Mouse (Mus musculus) heart, embryonic 11.5 days (tissue): ENCODE measurements at regions not wholly inside any gene's neighbourhood (a gene's known extent, or its start where the extent isn't known, plus 50 kb on each side); places are given as distances from the start of the nearest gene placed in this dataset.
A peak's percentile ranks its signal among the peaks of the same experiment; 100 is the strongest.

Experiments
- ATAC-seq: fragments of 200-750 bp; cut with Nextera tagmentation; replicated peaks from 2 replicates; pipeline ENCODE4 v1.8.0; 2017; ENCODE audit warnings: moderate library complexity; ENCODE audit not compliant: insufficient number of reproducible peaks, low FRiP score, low TSS enrichment
- H3K27ac ChIP-seq: fragments of 300-500 bp; sonication (generic); 2 replicates; pipeline ENCODE4 v1.5.1; 2014; ENCODE audit warnings: mild to moderate bottlenecking, low read depth, low read length
- H3K27me3 ChIP-seq: fragments of 300-500 bp; sonication (generic); 2 replicates; pipeline ENCODE4 v1.6.1; 2014; ENCODE audit warnings: mild to moderate bottlenecking, low read length, mixed read lengths; ENCODE audit not compliant: control insufficient read depth, insufficient read depth
- H3K36me3 ChIP-seq: fragments of 300-500 bp; sonication (generic); 2 replicates; pipeline ENCODE4 v1.6.1; 2014; ENCODE audit warnings: mild to moderate bottlenecking, low read length, moderate library complexity, mixed read lengths; ENCODE audit not compliant: control insufficient read depth, insufficient read depth
- H3K4me1 ChIP-seq: fragments of 300-500 bp; sonication (generic); 2 replicates; pipeline ENCODE4 v1.6.1; 2014; ENCODE audit warnings: low read length; ENCODE audit not compliant: control insufficient read depth, insufficient read depth
- H3K4me2 ChIP-seq: fragments of 300-500 bp; sonication (generic); 2 replicates; pipeline ENCODE4 v1.6.1; 2014; ENCODE audit warnings: mild to moderate bottlenecking, moderate library complexity
- H3K4me3 ChIP-seq: fragments of 300-500 bp; sonication (generic); 2 replicates; pipeline ENCODE4 v1.5.1; 2014; ENCODE audit warnings: low read depth, low read length
- H3K9ac ChIP-seq: fragments of 300-500 bp; sonication (generic); 2 replicates; pipeline ENCODE4 v1.6.1; 2014; ENCODE audit warnings: mild to moderate bottlenecking, low read depth, low read length, moderate library complexity
- H3K9me3 ChIP-seq: fragments of 300-500 bp; sonication (generic); replicated peaks from 2 replicates; pipeline ENCODE4 v1.6.1; 2016; ENCODE audit warnings: low read length; ENCODE audit not compliant: control insufficient read depth
- WGBS: fragments of 180-500 bp; shearing (Covaris S2); extraction: QIAGEN DNeasy Blood & Tissue Kit; methylation state at CpG from one replicate; pipeline ENCODE4 v1.1.7; 2014; ENCODE audit not compliant: insufficient replicate concordance; 5-methylcytosine and 5-hydroxymethylcytosine counted together

DNA sequence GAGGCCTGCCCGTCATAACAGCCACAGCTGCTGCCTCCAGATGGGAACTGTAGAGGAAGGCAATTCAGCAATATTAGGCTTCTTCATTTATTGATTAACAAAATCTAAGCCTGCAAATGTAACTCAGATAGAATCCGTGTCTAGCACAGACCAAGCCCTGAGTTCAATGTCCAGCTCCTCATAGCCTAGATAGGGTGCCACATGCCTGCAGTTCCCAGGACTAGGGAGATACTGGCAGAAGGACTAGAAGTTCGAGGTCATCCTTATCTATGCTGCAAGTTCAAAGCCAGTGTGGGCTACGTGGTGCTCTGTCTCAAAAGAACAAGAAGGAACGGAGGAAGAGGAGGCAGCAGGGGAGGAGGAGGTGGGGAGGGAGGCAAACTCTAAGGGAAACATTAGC, 121.2 kb upstream of the Pkdcc start:
- ATAC-seq = no peak
- 61% methylated on average over 5 of the region's 5 CpGs for WGBS
- H3K9ac ChIP-seq = no peak overlapping the region
- H3K36me3 ChIP-seq = no peaks in the 10 kb centered on the region
- no peak overlapping the region for H3K4me3 ChIP-seq
- H3K9me3 ChIP-seq = no peaks in the 10 kb centered on the region
- H3K4me2 ChIP-seq = no peak overlapping the region
- peaks cover 7% of the 10 kb centered on the region; the same call in 1 of the 2 replicates for H3K4me1 ChIP-seq
- H3K27ac ChIP-seq = no peak overlapping the region
- H3K27me3 ChIP-seq = no peaks in the 10 kb centered on the region

DNA sequence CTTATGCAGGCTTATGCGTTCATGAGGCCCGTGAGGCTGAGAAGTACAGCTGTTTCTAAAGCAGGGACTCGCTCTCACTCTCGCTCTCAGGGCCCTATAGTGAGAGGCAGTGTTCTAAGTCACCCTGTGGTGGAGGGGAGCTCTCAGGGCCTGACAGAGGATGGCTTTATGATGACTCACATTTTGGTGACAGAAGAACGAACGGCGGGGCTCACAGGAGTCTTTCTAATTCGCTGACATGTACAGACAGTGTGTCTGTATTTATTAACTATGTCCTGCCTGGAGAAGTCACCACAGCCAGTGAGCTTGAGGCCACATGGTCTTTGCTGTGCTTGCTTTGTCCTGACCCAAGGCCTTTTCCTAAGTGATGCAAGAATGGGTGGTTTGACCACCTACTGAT, 118.6 kb upstream of the Pkdcc start:
- H3K4me1 ChIP-seq = peaks cover 7% of the 10 kb centered on the region; the same call in 1 of the 2 replicates
- 44% methylated on average over 8 of the region's 8 CpGs for WGBS
- H3K27ac ChIP-seq = peak overlapping the region; percentile 7; the same call in 1 of the 2 replicates

DNA sequence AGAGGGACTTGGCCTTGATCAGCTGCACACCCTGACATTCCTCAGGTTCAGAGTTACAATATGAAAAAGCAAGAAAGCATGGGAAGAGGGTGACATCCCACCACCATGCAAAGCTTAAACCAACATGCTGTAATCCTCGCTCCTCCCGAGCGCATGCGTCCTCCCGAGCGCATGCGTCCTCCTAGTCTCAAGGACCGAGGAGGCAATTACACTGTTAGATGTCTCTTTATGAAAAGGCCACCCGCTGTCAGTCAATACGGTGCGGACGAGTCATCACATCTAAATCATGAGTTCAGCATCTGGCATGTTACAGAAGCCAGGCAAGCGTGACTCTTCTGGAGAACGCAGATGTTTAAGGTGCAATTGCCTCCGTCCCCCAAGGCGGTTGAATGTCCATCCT, 117.1 kb upstream of the Pkdcc start:
- no peaks in the 10 kb centered on the region for H3K9me3 ChIP-seq
- H3K4me2 ChIP-seq = no peak overlapping the region
- peaks cover 4% of the 10 kb centered on the region; the same call in 1 of the 2 replicates for H3K4me1 ChIP-seq
- no peak overlapping the region for H3K9ac ChIP-seq
- H3K27ac ChIP-seq = no peak overlapping the region
- no peaks in the 10 kb centered on the region for H3K27me3 ChIP-seq
- no peaks in the 10 kb centered on the region for H3K36me3 ChIP-seq
- no peak overlapping the region for H3K4me3 ChIP-seq
- 88% methylated on average over 16 of the region's 16 CpGs for WGBS
- ATAC-seq = no peak

More for the DNA sequence above, 118.6 kb upstream of the Pkdcc start:
- H3K36me3 ChIP-seq = no peaks in the 10 kb centered on the region
- no peak overlapping the region for H3K9ac ChIP-seq
- H3K4me2 ChIP-seq = no peak overlapping the region
- H3K4me3 ChIP-seq = no peak overlapping the region
- no peaks in the 10 kb centered on the region for H3K9me3 ChIP-seq
- ATAC-seq = no peak
- H3K27me3 ChIP-seq = no peaks in the 10 kb centered on the region

DNA sequence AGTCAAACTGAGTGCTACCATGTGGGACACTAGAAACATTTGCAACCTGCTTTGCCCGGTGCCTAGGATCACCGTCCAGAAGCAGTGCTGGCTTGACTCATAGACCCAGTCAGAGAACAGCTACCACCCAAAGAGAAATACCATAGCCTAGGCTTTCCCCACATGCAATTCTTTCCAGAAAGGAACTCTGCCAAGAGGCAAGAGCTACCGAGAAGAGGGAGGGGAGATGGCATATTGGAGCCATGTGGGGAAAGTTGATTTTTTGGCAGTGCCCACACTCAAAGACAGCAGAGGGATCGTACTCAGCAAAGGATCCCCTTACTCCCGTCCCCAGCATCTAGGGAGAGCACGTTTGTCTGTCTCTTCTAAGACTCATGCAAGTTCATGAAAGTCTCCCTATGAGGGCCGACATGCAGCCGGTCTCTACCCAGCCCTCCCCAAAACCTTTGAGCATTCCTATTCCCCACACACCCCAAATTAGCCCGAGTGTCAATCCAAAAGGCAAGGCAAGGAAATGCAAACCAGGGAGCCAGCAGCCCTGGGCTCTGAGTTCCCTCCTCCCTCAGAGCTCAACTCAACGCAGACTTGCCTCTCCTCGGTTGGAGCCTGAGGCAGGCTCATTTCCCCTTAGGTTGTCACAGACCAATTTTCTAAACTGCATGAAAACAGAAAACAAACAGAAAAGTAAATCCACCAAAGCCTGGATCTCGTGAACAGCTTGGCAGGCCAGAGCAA, 116.2 kb upstream of the Pkdcc start:
- WGBS = 68% methylated on average over 12 of the region's 12 CpGs
- H3K4me2 ChIP-seq = no peak overlapping the region
- H3K27ac ChIP-seq = no peak overlapping the region
- H3K4me3 ChIP-seq = no peak overlapping the region
- H3K27me3 ChIP-seq = no peaks in the 10 kb centered on the region
- no peaks in the 10 kb centered on the region for H3K36me3 ChIP-seq
- no peaks in the 10 kb centered on the region for H3K9me3 ChIP-seq
- no peak for ATAC-seq
- H3K4me1 ChIP-seq = peaks cover 4% of the 10 kb centered on the region; the same call in 1 of the 2 replicates
- no peak overlapping the region for H3K9ac ChIP-seq

DNA sequence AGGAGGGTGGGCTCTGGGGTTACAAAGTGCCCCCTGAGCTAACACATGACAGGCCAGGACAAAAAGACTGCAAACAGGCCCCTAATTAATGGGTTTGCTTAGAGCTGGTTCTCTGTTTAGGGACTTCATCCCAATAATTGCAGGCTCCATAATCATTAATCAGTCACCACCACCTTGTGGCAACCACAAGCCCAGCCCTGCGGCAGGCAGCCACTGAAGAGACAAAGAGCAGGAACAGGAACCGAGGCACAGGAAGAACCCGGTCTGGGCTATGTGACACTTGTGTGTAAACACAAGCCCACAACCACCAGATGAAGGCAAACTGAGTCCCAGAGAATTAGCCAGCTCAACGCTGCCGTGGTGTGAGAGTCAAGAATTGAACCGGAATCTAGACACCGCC, 114.1 kb upstream of the Pkdcc start:
- Histone ChIP-seq H3K27me3 (no peaks in the 10 kb centered on the region), H3K4me2 (no peak overlapping the region), H3K4me1 (no peaks in the 10 kb centered on the region), H3K36me3 (no peaks in the 10 kb centered on the region), H3K9ac (no peak overlapping the region), H3K27ac (no peak overlapping the region), H3K4me3 (no peak overlapping the region), H3K9me3 (no peaks in the 10 kb centered on the region)
- no peak for ATAC-seq
- 47% methylated on average over 7 of the region's 7 CpGs for whole genome bisulfite sequencing

DNA sequence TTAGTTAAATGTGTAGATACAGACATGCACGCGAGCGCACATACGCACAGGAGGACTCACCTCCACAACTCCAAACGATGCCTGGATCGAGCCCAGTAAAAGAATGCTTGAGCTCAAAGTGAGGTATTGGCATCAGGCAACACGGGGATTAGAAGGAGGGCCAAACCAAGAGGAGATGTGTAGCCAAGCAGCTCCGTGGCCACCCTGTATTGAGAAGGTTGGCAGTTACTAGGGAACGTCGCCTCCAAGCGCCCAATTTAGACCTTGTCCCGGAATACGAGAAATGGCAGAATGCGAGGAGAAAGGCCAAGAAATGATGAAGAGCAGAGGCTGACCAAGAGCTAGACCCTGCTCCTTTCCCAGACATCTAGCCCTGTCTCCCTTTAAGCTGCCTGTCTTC, 113.3 kb upstream of the Pkdcc start:
- Histone ChIP-seq H3K36me3 (no peaks in the 10 kb centered on the region), H3K4me2 (no peak overlapping the region), H3K4me3 (no peak overlapping the region), H3K27ac (no peak overlapping the region), H3K27me3 (no peaks in the 10 kb centered on the region), H3K4me1 (no peaks in the 10 kb centered on the region), H3K9ac (no peak overlapping the region), H3K9me3 (no peaks in the 10 kb centered on the region)
- 91% methylated on average over 14 of the region's 14 CpGs for WGBS
- ATAC-seq = no peak

DNA sequence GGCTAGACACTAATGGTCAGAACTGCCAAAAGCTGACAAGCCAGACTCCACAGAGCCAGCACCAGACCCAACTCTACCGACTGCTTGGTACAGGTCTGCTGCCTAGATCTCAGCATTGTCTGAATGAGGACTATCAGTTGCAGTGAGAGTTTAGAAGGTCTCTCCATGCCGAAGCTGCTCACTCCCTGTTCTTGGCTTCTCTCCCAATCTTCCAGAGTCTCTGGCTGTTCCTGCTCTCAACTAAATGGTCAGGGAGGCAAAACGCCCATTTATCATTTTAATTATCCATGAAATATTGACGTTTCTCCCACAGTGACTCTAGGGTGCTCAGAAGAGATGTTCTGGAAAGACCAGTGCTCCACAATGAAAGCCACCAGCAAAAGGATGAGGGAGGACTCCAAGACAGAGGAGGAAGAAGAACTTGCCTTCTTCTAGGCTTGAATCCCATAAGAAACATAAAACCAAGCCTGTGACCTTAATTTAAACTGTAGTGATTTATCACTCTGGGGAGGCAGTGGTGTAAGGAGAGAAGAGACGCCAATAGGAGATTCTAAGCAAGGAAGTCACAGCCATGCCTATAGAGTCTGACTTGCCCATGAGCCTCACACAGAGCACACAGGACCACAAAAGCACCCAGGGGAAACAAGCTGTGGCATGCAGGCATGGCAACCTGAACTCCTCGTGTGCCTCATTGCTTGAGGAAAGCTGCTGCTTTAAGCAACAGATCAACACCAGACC, 112.2 kb upstream of the Pkdcc start:
- no peak overlapping the region for H3K9ac ChIP-seq
- no peaks in the 10 kb centered on the region for H3K4me1 ChIP-seq
- H3K27ac ChIP-seq = no peak overlapping the region
- whole genome bisulfite sequencing = 63% methylated on average over 6 of the region's 6 CpGs
- H3K4me2 ChIP-seq = no peak overlapping the region
- H3K4me3 ChIP-seq = no peak overlapping the region
- ATAC-seq = no peak
- no peaks in the 10 kb centered on the region for H3K27me3 ChIP-seq
- H3K36me3 ChIP-seq = no peaks in the 10 kb centered on the region
- H3K9me3 ChIP-seq = no peaks in the 10 kb centered on the region

DNA sequence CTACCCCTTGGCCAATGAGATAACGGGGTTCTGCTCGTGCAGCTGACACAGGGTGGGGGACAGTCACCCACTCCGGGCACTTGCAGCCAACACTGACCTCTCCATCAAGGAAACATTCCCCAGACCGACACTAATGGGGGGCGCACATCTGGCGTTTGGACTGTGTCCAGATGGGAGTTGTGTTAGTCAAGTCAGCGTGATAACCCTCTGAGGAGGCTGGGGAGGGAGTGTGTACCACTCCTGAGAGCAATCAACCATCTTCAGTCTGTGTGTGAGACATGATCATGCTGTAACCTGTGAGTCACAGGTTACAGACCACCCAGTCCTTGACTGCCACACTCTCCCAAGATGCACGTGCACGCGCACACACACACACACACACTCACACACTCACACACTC, 106.9 kb upstream of the Pkdcc start:
- no peaks in the 10 kb centered on the region for H3K27me3 ChIP-seq
- ATAC-seq = no peak; the same call in 1 of the 2 replicates
- no peak overlapping the region for H3K27ac ChIP-seq
- WGBS = 31% methylated on average over 10 of the region's 10 CpGs
- no peak overlapping the region for H3K9ac ChIP-seq
- no peak overlapping the region for H3K4me2 ChIP-seq
- peaks cover 16% of the 10 kb centered on the region for H3K4me1 ChIP-seq
- H3K4me3 ChIP-seq = no peak overlapping the region
- no peaks in the 10 kb centered on the region for H3K36me3 ChIP-seq
- H3K9me3 ChIP-seq = no peaks in the 10 kb centered on the region
